Mouse (Mus musculus): ENCODE data around the gene Bmt2.

DNA sequence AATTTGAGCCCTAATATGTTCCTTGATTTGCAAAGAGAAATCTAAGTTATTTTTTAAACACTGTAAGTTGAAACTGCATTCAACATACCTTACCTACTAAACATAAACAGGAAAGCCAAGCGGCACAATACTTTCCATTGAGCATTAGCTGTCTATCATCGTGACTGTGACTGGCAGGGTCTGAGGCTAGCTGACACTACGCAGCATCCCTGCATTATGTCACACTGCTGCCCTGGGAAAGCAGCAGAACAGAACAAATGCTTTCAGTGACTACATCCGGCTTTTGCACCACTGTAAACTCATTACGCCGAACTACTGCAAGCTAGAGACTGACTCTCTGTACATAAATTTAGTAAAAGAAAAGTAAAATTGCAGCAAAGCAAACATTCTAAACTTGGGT, 93.0 kb downstream of the Bmt2 start:
- TF ChIP-seq CTCF (IDR thresholded peaks at IDR 0.05; ENCODE audit: control insufficient read depth, insufficient read depth, insufficient read length) (no peak), USF1 (IDR thresholded peaks at IDR 0.05; ENCODE audit: low read depth) (no peak)
